Mouse (Mus musculus) erythroblast, embryonic 14.5 days (primary cell): ENCODE data around the gene Tmem131.

Experiments used
- GATA1 ChIP-seq: IDR thresholded peaks from 2 replicates; pipeline ENCODE4 v1.6.1; 2012; ENCODE audit warnings: low read length, inconsistent platforms, mixed read lengths
- TAL1 ChIP-seq: IDR thresholded peaks from 3 replicates; pipeline ENCODE4 v1.6.1; 2012; ENCODE audit warnings: low read length, inconsistent platforms, mixed read lengths

DNA sequence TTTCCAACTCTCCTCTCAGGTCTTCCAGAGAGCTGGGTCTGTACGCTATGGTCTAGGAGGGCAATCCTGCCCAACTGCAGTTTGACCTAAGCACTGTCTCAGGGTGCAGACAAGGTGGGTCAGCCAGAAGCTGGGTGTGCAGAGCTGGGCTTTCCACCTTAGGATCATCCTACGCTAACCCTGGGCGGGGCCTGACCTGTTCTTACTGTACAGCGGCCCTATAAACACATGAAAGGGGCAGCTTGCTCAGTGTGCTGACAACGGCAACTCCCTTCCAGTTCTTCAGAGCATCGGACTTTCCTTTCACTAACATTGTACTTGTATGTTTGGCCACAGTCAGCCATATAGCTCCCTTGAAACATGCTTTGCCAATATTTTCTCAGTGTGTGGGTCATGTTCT, 86.4 kb downstream of the Tmem131 start:
- TF ChIP-seq TAL1 (no peak), GATA1 (no peak)
